Mouse (Mus musculus) thymus, adult 2 months (tissue): ENCODE measurements around the gene Adh1.

Source experiments
- CTCF ChIP-seq: fragments of 200-500 bp; IDR thresholded peaks from 2 replicates; pipeline ENCODE4 v1.5.1; 2012; ENCODE audit warnings: mild to moderate bottlenecking, control low read depth, low read length, moderate library complexity, borderline replicate concordance; ENCODE audit not compliant: control insufficient read depth, poor library complexity, insufficient read depth; ENCODE audit errors: extremely low read depth
- POLR2A ChIP-seq: fragments of 200-500 bp; IDR thresholded peaks from 2 replicates; pipeline ENCODE4 v1.6.1; 2012; ENCODE audit warnings: mild to moderate bottlenecking, low read length, control low read depth, moderate library complexity; ENCODE audit not compliant: control insufficient read depth, poor library complexity, insufficient read depth; ENCODE audit errors: extremely low read depth

DNA sequence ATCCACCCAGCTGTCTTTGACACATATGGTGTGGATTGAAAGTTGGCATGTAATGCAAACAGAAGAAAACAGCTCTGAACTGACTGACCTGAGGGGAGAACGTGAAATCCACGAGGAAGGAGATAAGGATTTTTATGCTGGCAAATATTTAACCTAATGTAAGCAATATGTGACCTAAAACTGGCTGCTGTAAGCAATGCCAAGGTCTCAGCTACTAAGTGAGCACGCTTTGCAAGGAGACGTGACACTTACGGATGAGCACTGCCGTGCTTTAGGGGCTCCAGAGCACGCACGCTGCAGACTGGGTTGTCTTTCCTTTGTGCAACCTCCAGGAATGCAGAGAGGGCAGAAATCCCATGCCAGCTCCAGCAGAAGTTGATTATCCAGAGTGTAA lies 45.5 kb downstream of the Adh1 start:
- TF ChIP-seq CTCF (no peak), POLR2A (no peak)
